Mouse (Mus musculus): ENCODE results near the gene Inafm1. TPM values are rescaled to one million over a fixed set of nuclear protein-coding genes. Genes with fewer than 3 reads are reported as not detected.

Gene Inafm1
- polyA plus RNA-seq, 1 experiment from 2014 or later, result 32.0 TPM

DNA sequence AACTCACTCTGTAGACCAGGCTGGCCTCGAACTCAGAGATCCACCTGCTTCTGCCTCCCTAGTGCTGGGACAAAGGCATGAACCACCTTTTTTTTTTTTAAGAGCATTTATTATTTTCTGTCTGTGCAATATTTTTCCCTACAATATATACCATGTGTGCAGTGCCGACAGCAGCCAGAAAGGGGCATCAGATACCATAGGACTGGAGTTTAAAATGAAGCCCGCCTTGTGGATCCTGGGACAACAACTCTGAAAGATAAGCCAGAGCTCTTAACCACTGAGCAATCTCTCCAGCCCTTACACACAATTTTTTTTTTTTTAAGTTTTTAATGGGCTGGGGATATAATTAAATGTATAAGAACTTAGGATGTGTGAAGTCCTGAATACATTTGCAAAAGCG is 20.9 kb upstream of the Inafm1 start:
- peak; percentile 32; the same call in 1 of the 2 replicates for TF ChIP-seq CTCF (IDR thresholded peaks at IDR 0.05; ENCODE audit: low read depth)
- no peaks in the 10 kb centered on the region for H3K36me3 ChIP-seq (ENCODE audit: insufficient read depth, low read length)
- H3K9ac ChIP-seq (ENCODE audit: low read depth, low read length), result no peak overlapping the region
- ATAC-seq (replicated peaks; ENCODE audit: low FRiP score, low read depth) (no peak), DNase-seq (ENCODE audit: low spot score) (peak; percentile 90)
- H3K4me1 ChIP-seq (replicated peaks; ENCODE audit: insufficient read depth, low read length), result no peaks in the 10 kb centered on the region
- WGBS, result 30% methylated on average over 4 of the region's 4 CpGs
- no peak overlapping the region for H3K27ac ChIP-seq
- H3K27me3 ChIP-seq (ENCODE audit: insufficient read depth, low read length), result no peaks in the 10 kb centered on the region
- H3K4me2 ChIP-seq (ENCODE audit: low read length), result peak overlapping the region; percentile 65
- 0 out of 2 replicates have a peak overlapping the region, but pooled peaks have one; percentile 46 for H3K4me3 ChIP-seq (replicated peaks; ENCODE audit: low read depth, low read length)
- no peaks in the 10 kb centered on the region for H3K9me3 ChIP-seq (replicated peaks; ENCODE audit: low read length)

DNA sequence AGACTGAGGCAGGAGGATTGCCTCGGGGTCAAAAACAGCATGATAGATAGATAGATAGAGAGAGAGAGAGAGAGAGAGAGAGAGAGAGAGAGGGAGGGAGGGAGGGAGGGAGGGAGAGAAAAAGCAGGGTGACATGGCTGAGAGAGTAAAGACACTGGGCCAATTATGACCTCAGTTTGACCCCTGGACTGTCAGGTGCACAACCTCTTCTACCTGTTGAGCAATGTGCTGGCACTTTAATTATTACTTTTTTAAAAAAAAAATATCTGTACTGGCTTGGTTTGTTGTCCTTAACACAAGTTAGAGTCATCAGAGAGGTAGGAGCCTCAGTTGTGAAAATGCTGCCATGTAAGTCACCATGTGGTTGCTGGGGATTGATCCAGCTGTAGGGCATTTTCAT is 14.4 kb upstream of the Inafm1 start:
- 77% methylated on average over 1 of the region's 1 CpGs for WGBS
- no peak overlapping the region for H3K4me3 ChIP-seq (replicated peaks; ENCODE audit: low read depth, low read length)
- no peak overlapping the region for H3K4me2 ChIP-seq (ENCODE audit: low read length)
- 0 out of 2 replicates have a peak, but pooled peaks cover 4% of the 10 kb centered on the region for H3K36me3 ChIP-seq (ENCODE audit: insufficient read depth, low read length)
- no peaks in the 10 kb centered on the region for H3K27me3 ChIP-seq (ENCODE audit: insufficient read depth, low read length)
- no peaks in the 10 kb centered on the region for H3K4me1 ChIP-seq (replicated peaks; ENCODE audit: insufficient read depth, low read length)
- no peak for TF ChIP-seq CTCF (IDR thresholded peaks at IDR 0.05; ENCODE audit: low read depth)
- no peaks in the 10 kb centered on the region for H3K9me3 ChIP-seq (replicated peaks; ENCODE audit: low read length)
- H3K9ac ChIP-seq (ENCODE audit: low read depth, low read length), result no peak overlapping the region
- H3K27ac ChIP-seq, result no peak overlapping the region
- ATAC-seq (replicated peaks; ENCODE audit: low FRiP score, low read depth) (no peak), DNase-seq (ENCODE audit: low spot score) (no peak)

DNA sequence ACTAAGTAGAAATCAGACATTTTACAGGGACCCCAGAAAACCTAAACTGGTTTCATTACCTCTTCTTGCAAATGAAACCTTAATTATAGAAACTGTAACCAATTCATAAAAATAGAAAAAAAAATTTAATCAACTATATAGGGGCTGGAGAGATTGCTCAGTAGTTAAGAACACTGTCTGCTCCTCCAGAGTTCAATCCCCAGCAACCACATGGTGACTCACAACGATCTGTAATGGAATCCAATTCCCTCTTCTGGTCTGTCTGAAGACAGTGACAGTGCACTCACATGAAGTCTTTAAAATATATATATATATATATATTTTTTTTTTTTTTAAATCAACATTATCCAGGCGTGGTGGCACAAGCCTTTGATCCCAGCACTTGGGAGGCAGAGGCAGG is 13.6 kb upstream of the Inafm1 start:
- TF ChIP-seq CTCF (IDR thresholded peaks at IDR 0.05; ENCODE audit: low read depth), result no peak
- Histone ChIP-seq H3K9ac (ENCODE audit: low read depth, low read length) (peak overlapping the region; percentile 88; the same call in 1 of the 2 replicates), H3K9me3 (replicated peaks; ENCODE audit: low read length) (no peaks in the 10 kb centered on the region), H3K27me3 (ENCODE audit: insufficient read depth, low read length) (no peaks in the 10 kb centered on the region), H3K4me1 (replicated peaks; ENCODE audit: insufficient read depth, low read length) (no peaks in the 10 kb centered on the region), H3K4me3 (replicated peaks; ENCODE audit: low read depth, low read length) (peak overlapping the region; percentile 62), H3K27ac (peak overlapping the region; percentile 98), H3K36me3 (ENCODE audit: insufficient read depth, low read length) (peaks cover 10% of the 10 kb centered on the region; the same call in 1 of the 2 replicates), H3K4me2 (ENCODE audit: low read length) (peak overlapping the region; percentile 55)
- no peak for DNase-seq (ENCODE audit: low spot score)
- no peak for ATAC-seq (replicated peaks; ENCODE audit: low FRiP score, low read depth)
- 77% methylated on average over 2 of the region's 2 CpGs for WGBS

DNA sequence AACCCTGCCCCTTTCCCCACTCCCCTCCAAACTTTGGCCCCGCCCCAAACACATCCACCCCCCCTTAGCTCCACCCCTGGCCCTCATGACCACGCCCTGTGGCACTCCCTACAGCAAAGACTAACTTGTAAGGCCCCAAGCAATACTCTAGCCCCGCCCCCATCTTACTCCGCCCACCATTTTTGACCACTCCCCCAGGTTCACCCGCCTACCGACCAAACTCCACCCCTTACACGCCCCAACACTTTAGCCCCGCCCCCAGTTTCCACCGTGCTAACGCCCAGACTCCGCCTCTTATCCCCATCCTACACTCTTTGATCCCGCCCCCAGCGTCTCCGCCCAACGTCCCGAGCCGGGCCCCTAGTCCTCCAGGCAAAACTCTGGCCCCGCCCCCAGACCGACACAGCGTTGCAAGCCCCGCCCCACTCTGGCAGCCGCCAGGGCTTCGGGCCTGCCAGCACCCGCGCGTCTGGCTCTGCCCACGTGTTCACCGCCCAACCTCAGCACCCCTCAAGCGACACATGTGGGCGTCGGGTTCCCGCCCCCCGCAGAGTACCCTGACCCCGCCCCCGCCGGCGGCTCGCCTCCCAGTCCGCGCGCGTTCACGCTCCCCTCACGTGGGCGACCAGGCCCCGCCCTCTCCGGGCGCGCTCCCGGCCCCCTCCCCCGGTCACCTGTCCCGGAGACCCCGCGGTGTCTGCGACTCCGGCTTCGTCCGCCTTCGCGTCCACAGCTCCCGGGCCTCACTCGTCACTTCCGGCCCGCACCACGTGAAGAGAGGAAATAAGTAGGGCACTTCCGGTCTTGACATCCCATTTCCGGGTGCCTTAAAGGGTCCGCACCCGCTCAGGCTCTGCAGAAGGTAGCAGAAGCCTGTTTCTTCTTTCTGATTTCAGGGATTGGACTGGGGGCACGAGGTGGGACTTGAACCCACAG is 12.9 kb upstream of the Inafm1 start, which contains the start of gene Ccdc9:
Ccdc9 (minus strand) TSS at position 770 of the 936 bp plus-strand sequence.
- Histone ChIP-seq H3K4me1 (replicated peaks; ENCODE audit: insufficient read depth, low read length) (no peaks in the 10 kb centered on the region), H3K9ac (ENCODE audit: low read depth, low read length) (peak within 1 kb of the TSS; percentile 88), H3K9me3 (replicated peaks; ENCODE audit: low read length) (no peaks in the 10 kb centered on the region), H3K36me3 (ENCODE audit: insufficient read depth, low read length) (peaks cover 18% of the 10 kb centered on the region), H3K27me3 (ENCODE audit: insufficient read depth, low read length) (no peaks in the 10 kb centered on the region), H3K4me3 (replicated peaks; ENCODE audit: low read depth, low read length) (peak within 1 kb of the TSS; percentile 62), H3K4me2 (ENCODE audit: low read length) (peak within 1 kb of the TSS; percentile 70), H3K27ac (peak within 1 kb of the TSS; percentile 98)
- ATAC-seq (replicated peaks; ENCODE audit: low FRiP score, low read depth) (peak; percentile 89), DNase-seq (ENCODE audit: low spot score) (peak; percentile 100)
- WGBS, result 1% methylated on average over 69 of the region's 70 CpGs
- no peak for TF ChIP-seq CTCF (IDR thresholded peaks at IDR 0.05; ENCODE audit: low read depth)

DNA sequence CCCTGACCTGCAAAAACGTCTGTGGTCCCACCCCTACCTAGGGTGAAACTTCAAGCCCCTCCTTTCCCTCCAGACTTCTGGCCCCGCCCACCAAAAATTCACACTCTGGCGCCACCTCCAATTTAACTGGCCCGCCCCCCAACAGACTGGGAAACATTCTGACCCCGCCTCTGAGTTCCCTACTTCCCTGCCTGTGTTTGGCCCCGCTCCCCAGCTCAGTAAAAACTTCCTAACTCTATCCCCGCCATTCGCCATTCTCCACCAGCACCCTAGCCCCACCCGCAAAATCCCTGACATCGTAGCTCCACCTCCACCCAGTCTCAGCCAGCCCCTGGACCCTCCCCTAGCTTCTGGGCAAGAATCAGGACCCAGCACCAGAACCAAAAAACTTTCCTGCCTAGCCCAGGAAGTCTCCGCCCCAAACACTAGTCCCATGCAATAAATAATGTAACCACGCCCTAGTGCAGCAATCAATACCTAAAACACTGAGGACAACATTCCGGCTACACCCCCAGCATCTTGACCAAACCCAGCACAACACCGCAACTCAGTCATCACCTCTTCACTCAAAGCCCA is 12.1 kb upstream of the Inafm1 start:
- peak overlapping the region; percentile 62 for H3K4me3 ChIP-seq (replicated peaks; ENCODE audit: low read depth, low read length)
- H3K27ac ChIP-seq, result peak overlapping the region; percentile 80
- no peaks in the 10 kb centered on the region for H3K4me1 ChIP-seq (replicated peaks; ENCODE audit: insufficient read depth, low read length)
- WGBS, result 1% methylated on average over 14 of the region's 14 CpGs
- TF ChIP-seq CTCF (IDR thresholded peaks at IDR 0.05; ENCODE audit: low read depth), result no peak
- H3K4me2 ChIP-seq (ENCODE audit: low read length), result peak overlapping the region; percentile 70
- peak; percentile 73 for ATAC-seq (replicated peaks; ENCODE audit: low FRiP score, low read depth)
- no peaks in the 10 kb centered on the region for H3K9me3 ChIP-seq (replicated peaks; ENCODE audit: low read length)
- H3K9ac ChIP-seq (ENCODE audit: low read depth, low read length), result peak overlapping the region; percentile 46; the same call in 1 of the 2 replicates
- peak; percentile 94 for DNase-seq (ENCODE audit: low spot score)
- no peaks in the 10 kb centered on the region for H3K27me3 ChIP-seq (ENCODE audit: insufficient read depth, low read length)
- peaks cover 25% of the 10 kb centered on the region for H3K36me3 ChIP-seq (ENCODE audit: insufficient read depth, low read length)

DNA sequence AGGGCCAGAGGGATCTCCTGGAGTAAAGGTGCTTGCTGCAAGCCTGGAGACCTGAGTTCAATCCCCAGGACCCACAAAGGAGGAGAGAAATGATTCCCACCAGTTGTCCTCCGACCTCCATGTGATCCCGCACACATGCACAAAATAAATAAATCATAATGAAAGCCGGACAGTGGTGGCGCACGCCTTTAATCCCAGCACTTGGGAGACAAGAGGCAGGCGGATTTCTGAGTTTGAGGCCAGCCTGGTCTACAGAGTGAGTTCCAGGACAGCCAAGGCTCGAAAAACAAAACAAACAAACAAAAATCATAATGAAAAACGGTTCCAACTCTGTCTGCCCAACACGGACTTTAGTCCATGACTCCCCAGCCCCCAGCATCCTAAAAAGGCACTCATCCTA is 11.5 kb upstream of the Inafm1 start:
- TF ChIP-seq CTCF (IDR thresholded peaks at IDR 0.05; ENCODE audit: low read depth), result no peak
- DNase-seq (ENCODE audit: low spot score), result no peak
- Histone ChIP-seq H3K9me3 (replicated peaks; ENCODE audit: low read length) (no peaks in the 10 kb centered on the region), H3K36me3 (ENCODE audit: insufficient read depth, low read length) (peaks cover 27% of the 10 kb centered on the region), H3K4me2 (ENCODE audit: low read length) (peak overlapping the region; percentile 70), H3K27ac (peak overlapping the region; percentile 80; the same call in 1 of the 2 replicates), H3K4me1 (replicated peaks; ENCODE audit: insufficient read depth, low read length) (no peaks in the 10 kb centered on the region), H3K4me3 (replicated peaks; ENCODE audit: low read depth, low read length) (peak overlapping the region; percentile 62), H3K27me3 (ENCODE audit: insufficient read depth, low read length) (no peaks in the 10 kb centered on the region), H3K9ac (ENCODE audit: low read depth, low read length) (peak overlapping the region; percentile 46; the same call in 1 of the 2 replicates)
- no peak for ATAC-seq (replicated peaks; ENCODE audit: low FRiP score, low read depth)
- 48% methylated on average over 9 of the region's 9 CpGs for WGBS

Data from kidney, postnatal 0 days (tissue).